Mouse (Mus musculus) embryonic fibroblast, embryonic 13.5 days (primary cell): ENCODE data around the gene Gm5799.
"Not testable (repeated sequence)": the region's sequence is repeated elsewhere in the genome, so short reads cannot be mapped to it uniquely, and the experiment has no call there.

Source experiments
- CTCF ChIP-seq: IDR thresholded peaks from 2 replicates; pipeline ENCODE4 v1.5.1; 2011; ENCODE audit warnings: mild to moderate bottlenecking, control low read depth, low read length, moderate library complexity, borderline replicate concordance; ENCODE audit not compliant: insufficient read depth
- POLR2A ChIP-seq: IDR thresholded peaks from 2 replicates; pipeline ENCODE4 v1.6.1; 2011; ENCODE audit warnings: low read depth, mild to moderate bottlenecking, control low read depth, low read length, moderate library complexity

GRCm38 (mm10) chr14:43577969-43578368, 34.6 kb downstream of the Gm5799 start:
- TF ChIP-seq CTCF, POLR2A: not testable (repeated sequence)
